ENCODE assay signal across 16 mouse cellular contexts in genomic region chr1:166014530-166014929, GRCm38 (mm10). TPM values are rescaled to one million over a fixed set of nuclear protein-coding genes. Genes with fewer than 3 reads are reported as not detected.
DNase-seq lines count a peak whose midpoint lies in the region; ATAC-seq and TF ChIP-seq lines count a peak whose summit lies in the region.
"Had no signal": no experiment of that assay in that cellular context is flagged by ENCODE, and none has a peak within 500 bp of the region (broad histone marks: within the 10 kb centered on the region; RNA-seq: fewer than 3 reads in every experiment).

No protein-coding gene starts in this region.

- no peak overlapping the region for H3K27ac ChIP-seq in midbrain, embryonic 11.5 days (ENCODE audit: low read depth, low read length)
- no peak overlapping the region for H3K27ac ChIP-seq in midbrain, embryonic 16.5 days (ENCODE audit: low read length)
- no peak overlapping the region for H3K27ac ChIP-seq in liver, embryonic 11.5 days (ENCODE audit: low read depth, low read length)
- H3K27ac ChIP-seq in kidney, embryonic 14.5 days (ENCODE audit: low read depth, low read length) = no peak overlapping the region
- no peak overlapping the region for H3K27ac ChIP-seq in hindbrain, embryonic 13.5 days
- H3K27ac ChIP-seq: forebrain, embryonic 10.5 days; heart, embryonic 13.5 days; limb, embryonic 15.5 days; midbrain, embryonic 13.5 days had no signal

- DNase-seq in midbrain, embryonic 11.5 days (ENCODE audit: low spot score, missing footprints) = peak; percentile 57
- no peak for DNase-seq in liver, embryonic 11.5 days (ENCODE audit: low spot score)
- no peak for DNase-seq in kidney, adult 18-20 months
- no peak for DNase-seq in gastrocnemius, postnatal 14 days
- DNase-seq: adrenal gland, postnatal 25 days; cerebellum, postnatal 10 days; lung, postnatal 36 days had no signal

- no peak for TF ChIP-seq POLR2A in myocyte (IDR thresholded peaks at IDR 0.05; ENCODE audit: insufficient read length, low read depth)

- H3K4me1 ChIP-seq in midbrain, embryonic 11.5 days (ENCODE audit: control insufficient read depth, insufficient read depth, low read length) = no peaks in the 10 kb centered on the region
- H3K4me1 ChIP-seq in midbrain, embryonic 16.5 days (ENCODE audit: control insufficient read depth, insufficient read depth, low read length) = no peaks in the 10 kb centered on the region
- H3K4me1 ChIP-seq in liver, embryonic 11.5 days (replicated peaks; ENCODE audit: control insufficient read depth, insufficient read depth, low read length) = no peaks in the 10 kb centered on the region; the same call in 1 of the 2 replicates
- no peaks in the 10 kb centered on the region for H3K4me1 ChIP-seq in kidney, embryonic 14.5 days (ENCODE audit: control insufficient read depth, insufficient read depth, low read length)
- no peaks in the 10 kb centered on the region for H3K4me1 ChIP-seq in hindbrain, embryonic 13.5 days (replicated peaks)
- H3K4me1 ChIP-seq: heart, embryonic 13.5 days; limb, embryonic 15.5 days; midbrain, embryonic 13.5 days had no signal

- no peak overlapping the region for H3K9ac ChIP-seq in midbrain, embryonic 11.5 days (ENCODE audit: low read length)
- H3K9ac ChIP-seq in midbrain, embryonic 16.5 days (ENCODE audit: low read depth, low read length) = no peak overlapping the region
- H3K9ac ChIP-seq in liver, embryonic 11.5 days (ENCODE audit: low read depth, low read length) = no peak overlapping the region
- H3K9ac ChIP-seq in kidney, embryonic 14.5 days (ENCODE audit: low read depth, low read length) = no peak overlapping the region
- no peak overlapping the region for H3K9ac ChIP-seq in hindbrain, embryonic 13.5 days
- H3K9ac ChIP-seq: heart, embryonic 13.5 days; limb, embryonic 15.5 days; midbrain, embryonic 13.5 days had no signal

- H3K27me3 ChIP-seq in midbrain, embryonic 11.5 days (ENCODE audit: control insufficient read depth, insufficient read depth, low read length) = no peaks in the 10 kb centered on the region
- H3K27me3 ChIP-seq in midbrain, embryonic 16.5 days (ENCODE audit: control insufficient read depth, insufficient read depth, low read depth, low read length) = no peaks in the 10 kb centered on the region
- no peaks in the 10 kb centered on the region for H3K27me3 ChIP-seq in liver, embryonic 11.5 days (replicated peaks; ENCODE audit: control insufficient read depth, insufficient read depth, low read length)
- H3K27me3 ChIP-seq in myocyte (ENCODE audit: control insufficient read depth, insufficient read depth, insufficient read length) = no peaks in the 10 kb centered on the region
- H3K27me3 ChIP-seq in kidney, embryonic 14.5 days (ENCODE audit: control insufficient read depth, insufficient read depth, low read length) = no peaks in the 10 kb centered on the region
- H3K27me3 ChIP-seq in hindbrain, embryonic 13.5 days = no peaks in the 10 kb centered on the region
- H3K27me3 ChIP-seq: heart, embryonic 13.5 days; limb, embryonic 15.5 days; midbrain, embryonic 13.5 days had no signal

- no peak for ATAC-seq in midbrain, embryonic 11.5 days (ENCODE audit: low FRiP score)
- no peak for ATAC-seq in midbrain, embryonic 16.5 days
- peak; percentile 88 for ATAC-seq in liver, embryonic 11.5 days (replicated peaks; ENCODE audit: low FRiP score)
- ATAC-seq in kidney, embryonic 14.5 days (ENCODE audit: low FRiP score, low TSS enrichment) = no peak
- no peak for ATAC-seq in hindbrain, embryonic 13.5 days (ENCODE audit: low FRiP score)
- ATAC-seq: inflammation-experienced regulatory T-cells, adult 6 months; midbrain, embryonic 13.5 days had no signal

- H3K79me2 ChIP-seq in myocyte (ENCODE audit: control insufficient read depth, insufficient read depth) = no peaks in the 10 kb centered on the region

- no peak overlapping the region for H3K4me3 ChIP-seq in midbrain, embryonic 11.5 days (ENCODE audit: low read depth, low read length)
- H3K4me3 ChIP-seq in midbrain, embryonic 16.5 days (ENCODE audit: low read depth, low read length) = no peak overlapping the region
- H3K4me3 ChIP-seq in liver, embryonic 11.5 days (ENCODE audit: low read depth, low read length) = no peak overlapping the region
- H3K4me3 ChIP-seq in myocyte = no peak overlapping the region
- H3K4me3 ChIP-seq in kidney, embryonic 14.5 days (ENCODE audit: low read length) = no peak overlapping the region
- H3K4me3 ChIP-seq in hindbrain, embryonic 13.5 days = no peak overlapping the region
- H3K4me3 ChIP-seq: forebrain, embryonic 10.5 days; heart, embryonic 13.5 days; limb, embryonic 15.5 days; midbrain, embryonic 13.5 days had no signal

- intact Hi-C loops in gastrocnemius, postnatal 14 days (cut with DNase I; ENCODE audit: low total_unique reads) = no loop called here

- no peak overlapping the region for H3K4me2 ChIP-seq in midbrain, embryonic 11.5 days
- H3K4me2 ChIP-seq in midbrain, embryonic 16.5 days (ENCODE audit: low read length) = no peak overlapping the region
- H3K4me2 ChIP-seq in liver, embryonic 11.5 days = no peak overlapping the region
- H3K4me2 ChIP-seq in myocyte (ENCODE audit: low read depth) = no peak overlapping the region
- no peak overlapping the region for H3K4me2 ChIP-seq in kidney, embryonic 14.5 days (replicated peaks; ENCODE audit: low read depth, low read length)
- no peak overlapping the region for H3K4me2 ChIP-seq in hindbrain, embryonic 13.5 days
- H3K4me2 ChIP-seq: heart, embryonic 13.5 days; limb, embryonic 15.5 days; midbrain, embryonic 13.5 days had no signal

- H3K9me3 ChIP-seq in midbrain, embryonic 11.5 days (ENCODE audit: control insufficient read depth, low read length) = no peaks in the 10 kb centered on the region
- H3K9me3 ChIP-seq in midbrain, embryonic 16.5 days (replicated peaks; ENCODE audit: control insufficient read depth, low read length, poor library complexity, severe bottlenecking) = no peaks in the 10 kb centered on the region
- no peaks in the 10 kb centered on the region for H3K9me3 ChIP-seq in liver, embryonic 11.5 days (ENCODE audit: control insufficient read depth, low read length)
- no peaks in the 10 kb centered on the region for H3K9me3 ChIP-seq in kidney, embryonic 14.5 days (ENCODE audit: control insufficient read depth, low read length)
- H3K9me3 ChIP-seq in hindbrain, embryonic 13.5 days = no peaks in the 10 kb centered on the region
- H3K9me3 ChIP-seq: forebrain, embryonic 10.5 days; heart, embryonic 13.5 days; limb, embryonic 15.5 days; midbrain, embryonic 13.5 days had no signal

- H3ac ChIP-seq in myocyte (ENCODE audit: control insufficient read depth, insufficient read length) = no peak overlapping the region

- WGBS in midbrain, embryonic 11.5 days = 73% methylated on average over 5 of the region's 5 CpGs
- 66% methylated on average over 5 of the region's 5 CpGs for WGBS in midbrain, embryonic 16.5 days
- 27% methylated on average over 5 of the region's 5 CpGs for WGBS in liver, embryonic 11.5 days
- 72% methylated on average over 5 of the region's 5 CpGs for WGBS in kidney, embryonic 14.5 days
- WGBS in hindbrain, embryonic 13.5 days = 69% methylated on average over 5 of the region's 5 CpGs

- no peaks in the 10 kb centered on the region for H3K36me3 ChIP-seq in midbrain, embryonic 11.5 days (ENCODE audit: control insufficient read depth, insufficient read depth, low read length)
- H3K36me3 ChIP-seq in midbrain, embryonic 16.5 days (ENCODE audit: control insufficient read depth, insufficient read depth, low read length) = no peaks in the 10 kb centered on the region
- H3K36me3 ChIP-seq in liver, embryonic 11.5 days (ENCODE audit: control insufficient read depth, insufficient read depth, low read length) = no peaks in the 10 kb centered on the region
- no peaks in the 10 kb centered on the region for H3K36me3 ChIP-seq in myocyte (ENCODE audit: control insufficient read depth, insufficient read depth)
- H3K36me3 ChIP-seq in kidney, embryonic 14.5 days (ENCODE audit: control insufficient read depth, insufficient read depth, low read length) = no peaks in the 10 kb centered on the region
- no peaks in the 10 kb centered on the region for H3K36me3 ChIP-seq in hindbrain, embryonic 13.5 days
- H3K36me3 ChIP-seq: forebrain, embryonic 10.5 days; heart, embryonic 13.5 days; limb, embryonic 15.5 days; midbrain, embryonic 13.5 days had no signal

TF ChIP-seq in myocyte, 11 proteins besides CTCF, POLR2A, EP300 and RAD21:
- TF ChIP-seq REST (IDR thresholded peaks at IDR 0.05; ENCODE audit: insufficient read depth, insufficient read length) (no peak), CEBPB (IDR thresholded peaks at IDR 0.05; ENCODE audit: insufficient read depth, poor library complexity, severe bottlenecking) (no peak), MYOG (IDR thresholded peaks at IDR 0.05; ENCODE audit: control insufficient read depth in 1 of 3, insufficient read depth in 1 of 3, insufficient read length in 2 of 3, low read depth in 2 of 3) (peak in 2 of 3 experiments; percentile 20 to 72), SRF (IDR thresholded peaks at IDR 0.05; ENCODE audit: control insufficient read depth, insufficient read length, low read depth) (no peak), MYOD1 (IDR thresholded peaks at IDR 0.05; ENCODE audit: control insufficient read depth in 1 of 3, insufficient read length in 2 of 3, low read depth in 2 of 3) (peak in 2 of 3 experiments; percentile 82 to 86), E2F4 (IDR thresholded peaks at IDR 0.05; ENCODE audit: insufficient read depth) (no peak), USF1 (IDR thresholded peaks at IDR 0.05; ENCODE audit: low read depth) (no peak), TCF3 (IDR thresholded peaks at IDR 0.05; ENCODE audit: insufficient read length, low read depth) (no peak), POLR2AphosphoS2 (IDR thresholded peaks at IDR 0.05; ENCODE audit: insufficient read length, low read depth) (no peak), MAX (IDR thresholded peaks at IDR 0.05; ENCODE audit: low read depth) (no peak), TCF12 (IDR thresholded peaks at IDR 0.05; ENCODE audit: insufficient read depth, poor library complexity, severe bottlenecking) (no peak)

RNA-seq across cellular contexts. Expression of gene Pou2f1, which starts 12.1 kb away (rescaled TPM):
- polyA plus RNA-seq in midbrain, embryonic 11.5 days (2014; fragmentation: Nextera tagmentation; extraction: Ambion mirVana) = 31.3 and 32.1 TPM in 2 replicates
- 26.5 and 28.3 TPM in 2 replicates for polyA plus RNA-seq in midbrain, embryonic 16.5 days (2015; fragmentation: Nextera tagmentation; extraction: Ambion mirVana)
- polyA plus RNA-seq in liver, embryonic 11.5 days (2014; fragmentation: Nextera tagmentation; extraction: Ambion mirVana) = 15.5 and 16.5 TPM in 2 replicates
- 2.1 TPM for polyA plus RNA-seq in myocyte (2012; fragmentation: generic; extraction: Trizol)
- total RNA-seq in gastrocnemius, postnatal 14 days (2021) = 1 to 10 TPM; 6.3 to 6.7 TPM
- polyA plus RNA-seq in kidney, embryonic 14.5 days (2014; fragmentation: Nextera tagmentation; extraction: Ambion mirVana) = 25.4 and 32.6 TPM in 2 replicates
- polyA plus RNA-seq in hindbrain, embryonic 13.5 days (2015; fragmentation: Nextera tagmentation; extraction: Ambion mirVana) = 21.0 and 22.2 TPM in 2 replicates
